Mouse (Mus musculus) thymus, postnatal 10 days (tissue): ENCODE measurements at regions not wholly inside any gene's neighbourhood (a gene's known extent, or its start where the extent isn't known, plus 50 kb on each side); places are given as distances from the start of the nearest gene placed in this dataset.
A peak's percentile ranks its signal among the peaks of the same experiment; 100 is the strongest.

Experiments
- DNase-seq, 2 experiments: peaks; one replicate each; pipeline ENCODE4 v3.0.0; 2021; ENCODE audit warnings: low spot score in 2 of 2

- DNase-seq, result no peak
Observed at GRCm38 (mm10) chr11:32136066-32136465, 64.0 kb downstream of the Il9r start.

GRCm38 (mm10) chr11:32133996-32134395, 66.1 kb downstream of the Il9r start:
- no peak for DNase-seq

- peak in 1 of 2 experiments; percentile 72 for DNase-seq
Observed at GRCm38 (mm10) chr11:32132008-32132615, 68.0 kb downstream of the Il9r start.

- DNase-seq, result no peak
Observed at GRCm38 (mm10) chr11:32128551-32128950, 71.5 kb downstream of the Il9r start.

- DNase-seq, result no peak
Observed at GRCm38 (mm10) chr11:32128018-32128417, 72.1 kb downstream of the Il9r start.

GRCm38 (mm10) chr11:32127401-32127817, 72.7 kb downstream of the Il9r start:
- DNase-seq, result no peak

- no peak for DNase-seq
Observed at GRCm38 (mm10) chr11:32126786-32127185, 73.3 kb downstream of the Il9r start.

- no peak for DNase-seq
Observed at GRCm38 (mm10) chr11:32126311-32126698, 73.8 kb downstream of the Il9r start.

- DNase-seq, result peak; percentile 64 to 65
Observed at GRCm38 (mm10) chr11:32125586-32126310, 74.3 kb downstream of the Il9r start.

- DNase-seq, result no peak
Observed at GRCm38 (mm10) chr11:32120596-32120995, 79.5 kb downstream of the Il9r start.

- DNase-seq, result no peak
Observed at GRCm38 (mm10) chr11:32118844-32119629, 81.0 kb downstream of the Il9r start.

GRCm38 (mm10) chr11:32117930-32118329, 82.1 kb downstream of the Il9r start:
- no peak for DNase-seq

GRCm38 (mm10) chr11:32113118-32113826, 86.8 kb downstream of the Il9r start:
- peak in 1 of 2 experiments; percentile 18 for DNase-seq

GRCm38 (mm10) chr11:32112521-32112920, 87.6 kb downstream of the Il9r start:
- DNase-seq, result no peak

- DNase-seq, result no peak
Observed at GRCm38 (mm10) chr11:32111841-32112240, 88.2 kb downstream of the Il9r start.

- peak in 1 of 2 experiments; percentile 11 for DNase-seq
Observed at GRCm38 (mm10) chr11:32109911-32110310, 90.2 kb downstream of the Il9r start.
